Comparison of ENCODE assay signal across 15 mouse cellular contexts in genomic region chr6:140290109-140290508, GRCm38 (mm10).
DNase-seq lines count a peak whose midpoint lies in the region; ATAC-seq and TF ChIP-seq lines count a peak whose summit lies in the region.
"Had no signal": no experiment of that assay in that cellular context is flagged by ENCODE, and none has a peak within 500 bp of the region (broad histone marks: within the 10 kb centered on the region; RNA-seq: fewer than 3 reads in every experiment).

No protein-coding gene starts in this region.

- no peak overlapping the region for H3K4me2 ChIP-seq in midbrain, embryonic 13.5 days (replicated peaks)
- H3K4me2 ChIP-seq: embryonic facial prominence, embryonic 15.5 days; lung, embryonic 14.5 days; neural tube, embryonic 13.5 days had no signal

- H3K4me3 ChIP-seq in gastrocnemius, adult 2 months: peak overlapping the region; percentile 49
- no peak overlapping the region for H3K4me3 ChIP-seq in kidney, adult 2 months (ENCODE audit: insufficient read depth, low read depth, low read length)
- no peak overlapping the region for H3K4me3 ChIP-seq in midbrain, embryonic 10.5 days
- no peak overlapping the region for H3K4me3 ChIP-seq in midbrain, embryonic 13.5 days (replicated peaks)
- H3K4me3 ChIP-seq: embryonic facial prominence, embryonic 15.5 days; neural tube, embryonic 13.5 days had no signal

- no peak for TF ChIP-seq POLR2A in kidney, adult 2 months (IDR thresholded peaks at IDR 0.05; ENCODE audit: low read depth, low read length)

- TF ChIP-seq CTCF in gastrocnemius, adult 2 months (IDR thresholded peaks at IDR 0.05): no peak
- TF ChIP-seq CTCF in kidney, adult 2 months (conservative IDR thresholded peaks at IDR 0.05; ENCODE audit: insufficient read depth, insufficient read length, low read depth, low read length): no peak

- H3K27me3 ChIP-seq in kidney, adult 2 months (replicated peaks; ENCODE audit: control insufficient read depth, insufficient read depth, low read length): no peaks in the 10 kb centered on the region
- no peaks in the 10 kb centered on the region for H3K27me3 ChIP-seq in midbrain, embryonic 10.5 days (ENCODE audit: low read depth, poor library complexity, severe bottlenecking)
- H3K27me3 ChIP-seq in midbrain, embryonic 13.5 days: no peaks in the 10 kb centered on the region
- H3K27me3 ChIP-seq: embryonic facial prominence, embryonic 15.5 days; neural tube, embryonic 13.5 days had no signal

- no peak overlapping the region for H3K27ac ChIP-seq in gastrocnemius, adult 2 months
- H3K27ac ChIP-seq in kidney, adult 2 months (ENCODE audit: insufficient read depth, low read depth, low read length): no peak overlapping the region
- H3K27ac ChIP-seq in midbrain, embryonic 10.5 days (replicated peaks): peak overlapping the region; percentile 70
- no peak overlapping the region for H3K27ac ChIP-seq in midbrain, embryonic 13.5 days
- H3K27ac ChIP-seq: embryonic facial prominence, embryonic 15.5 days; kidney, postnatal 0 days; liver, embryonic 14.5 days; neural tube, embryonic 13.5 days had no signal

- H3K4me1 ChIP-seq in kidney, adult 2 months (ENCODE audit: control insufficient read depth, insufficient read depth, low read length): peaks cover 4% of the 10 kb centered on the region; the same call in 1 of the 2 replicates
- H3K4me1 ChIP-seq in midbrain, embryonic 10.5 days: peaks cover 19% of the 10 kb centered on the region
- peaks cover 7% of the 10 kb centered on the region for H3K4me1 ChIP-seq in midbrain, embryonic 13.5 days (replicated peaks)
- H3K4me1 ChIP-seq: embryonic facial prominence, embryonic 15.5 days; neural tube, embryonic 13.5 days had no signal

- H3K36me3 ChIP-seq in kidney, adult 2 months (ENCODE audit: control insufficient read depth, insufficient read depth, low read length): no peaks in the 10 kb centered on the region
- H3K36me3 ChIP-seq in midbrain, embryonic 10.5 days: no peaks in the 10 kb centered on the region
- no peaks in the 10 kb centered on the region for H3K36me3 ChIP-seq in midbrain, embryonic 13.5 days
- H3K36me3 ChIP-seq: embryonic facial prominence, embryonic 15.5 days; neural tube, embryonic 13.5 days had no signal

- no peak overlapping the region for H3K9ac ChIP-seq in midbrain, embryonic 13.5 days (replicated peaks)
- H3K9ac ChIP-seq: embryonic facial prominence, embryonic 15.5 days; liver, embryonic 14.5 days; lung, embryonic 14.5 days; neural tube, embryonic 13.5 days had no signal

- ATAC-seq in midbrain, embryonic 13.5 days: no peak

- intact Hi-C loops in gastrocnemius, adult 2 months (cut with DNase I): no loop called here

- no peaks in the 10 kb centered on the region for H3K9me3 ChIP-seq in midbrain, embryonic 10.5 days (replicated peaks)
- no peaks in the 10 kb centered on the region for H3K9me3 ChIP-seq in midbrain, embryonic 13.5 days
- H3K9me3 ChIP-seq: embryonic facial prominence, embryonic 15.5 days; neural tube, embryonic 13.5 days had no signal

- 66% methylated on average over 13 of the region's 13 CpGs for WGBS in kidney, adult 2 months
- 70% methylated on average over 12 of the region's 13 CpGs for WGBS in midbrain, embryonic 10.5 days
- WGBS in midbrain, embryonic 13.5 days: 80% methylated on average over 11 of the region's 13 CpGs

- no peak for DNase-seq in gastrocnemius, adult 2 months
- no peak for DNase-seq in gastrocnemius, postnatal 25 days
- DNase-seq in kidney, adult 2 months: peak; percentile 38
- no peak for DNase-seq in kidney, adult 9 months
- DNase-seq in midbrain, embryonic 10.5 days (ENCODE audit: low spot score): no peak
- peak; percentile 49 for DNase-seq in thymus, postnatal 4 days
- no peak for DNase-seq in thymus, adult 18-20 months
- DNase-seq: adrenal gland, postnatal 25 days; cerebellum, adult 9-10 months; lung, embryonic 14.5 days had no signal

Comparison
In these comparisons a context has a peak if more than half of its experiments do, and no peak if none do; other contexts are left out.
1. DNase-seq: peak in kidney, adult 2 months (single experiment) and thymus, postnatal 4 days (single experiment); none in gastrocnemius, adult 2 months (single experiment), gastrocnemius, postnatal 25 days (single experiment), kidney, adult 9 months (single experiment), midbrain, embryonic 10.5 days (single experiment) and thymus, adult 18-20 months (0 of 2).